Mouse (Mus musculus): ENCODE results near the gene Twist2.

GRCm38 (mm10) chr1:91822316-91822824 lies 21.1 kb downstream of the Twist2 start:
- TF ChIP-seq CTCF (IDR thresholded peaks at IDR 0.05; ENCODE audit: insufficient read depth, low read length) (no peak), POLR2A (IDR thresholded peaks at IDR 0.05; ENCODE audit: borderline replicate concordance, extremely low read depth, low read depth, low read length) (no peak)

Data from lung, adult 2 months (tissue).